17 mouse cellular contexts compared by ENCODE assay signal in the genomic region with DNA sequence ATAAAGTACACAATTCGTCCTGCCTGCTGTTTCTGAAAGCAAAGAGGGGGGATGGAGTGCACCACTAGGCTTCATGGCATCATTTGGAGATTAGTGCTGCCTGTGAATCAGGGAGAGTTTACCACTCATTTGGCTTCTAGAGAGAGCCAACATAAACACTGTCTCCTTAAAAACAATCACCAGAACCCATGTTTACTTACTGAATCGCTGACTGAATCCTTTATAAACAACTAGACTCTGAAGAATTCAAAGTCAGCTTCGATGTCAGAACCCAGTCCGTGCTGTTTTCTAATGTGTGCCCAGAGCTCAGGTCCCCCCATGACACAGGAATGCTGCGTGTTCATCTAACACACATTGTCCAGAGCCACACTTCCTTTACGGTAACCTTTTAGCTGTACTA.
DNase-seq lines count a peak whose midpoint lies in the region; ATAC-seq and TF ChIP-seq lines count a peak whose summit lies in the region.
"Had no signal": no experiment of that assay in that cellular context is flagged by ENCODE, and none has a peak within 500 bp of the region (broad histone marks: within the 10 kb centered on the region; RNA-seq: fewer than 3 reads in every experiment).

No protein-coding gene starts in this region.

- 34% methylated on average over 6 of the region's 6 CpGs for WGBS in intestine, embryonic 16.5 days
- WGBS in intestine, postnatal 0 days, result 36% methylated on average over 6 of the region's 6 CpGs
- WGBS in lung, embryonic 16.5 days, result 10% methylated on average over 6 of the region's 6 CpGs
- WGBS in stomach, embryonic 15.5 days, result 24% methylated on average over 6 of the region's 6 CpGs

- no peaks in the 10 kb centered on the region for H3K4me1 ChIP-seq in intestine, embryonic 16.5 days (ENCODE audit: control insufficient read depth, insufficient read depth, low read length)
- H3K4me1 ChIP-seq in intestine, postnatal 0 days (replicated peaks; ENCODE audit: control insufficient read depth, insufficient read depth, low read length), result no peaks in the 10 kb centered on the region
- H3K4me1 ChIP-seq in lung, embryonic 16.5 days (replicated peaks; ENCODE audit: control insufficient read depth, insufficient read depth, low read length), result peaks cover 11% of the 10 kb centered on the region
- peaks cover 8% of the 10 kb centered on the region; the same call in 1 of the 2 replicates for H3K4me1 ChIP-seq in stomach, embryonic 15.5 days
- H3K4me1 ChIP-seq: embryonic facial prominence, embryonic 10.5 days; forebrain, embryonic 13.5 days; heart, embryonic 12.5 days; hindbrain, embryonic 10.5 days had no signal

- H3K4me2 ChIP-seq in intestine, embryonic 16.5 days (ENCODE audit: low read depth, low read length), result no peak overlapping the region
- H3K4me2 ChIP-seq in intestine, postnatal 0 days (replicated peaks; ENCODE audit: low read depth), result no peak overlapping the region
- H3K4me2 ChIP-seq in lung, embryonic 16.5 days (ENCODE audit: low read depth, low read length), result peak overlapping the region; percentile 27; the same call in 1 of the 2 replicates
- no peak overlapping the region for H3K4me2 ChIP-seq in stomach, embryonic 15.5 days
- H3K4me2 ChIP-seq: forebrain, embryonic 13.5 days; heart, embryonic 12.5 days had no signal

- ATAC-seq in intestine, embryonic 16.5 days, result peak; percentile 64
- ATAC-seq in intestine, postnatal 0 days, result no peak
- ATAC-seq in lung, embryonic 16.5 days (ENCODE audit: low read depth), result peak; percentile 81
- no peak for ATAC-seq in stomach, embryonic 15.5 days (ENCODE audit: insufficient read depth, low FRiP score, low read depth)
- ATAC-seq: forebrain, embryonic 13.5 days; forebrain, postnatal 0 days had no signal

- H3K27ac ChIP-seq in intestine, embryonic 16.5 days (ENCODE audit: low read length), result peak overlapping the region; percentile 45
- no peak overlapping the region for H3K27ac ChIP-seq in intestine, postnatal 0 days (ENCODE audit: low read depth, low read length)
- peak overlapping the region; percentile 72 for H3K27ac ChIP-seq in lung, embryonic 16.5 days (ENCODE audit: low read length)
- H3K27ac ChIP-seq in stomach, embryonic 15.5 days, result peak overlapping the region; percentile 31; the same call in 1 of the 2 replicates
- H3K27ac ChIP-seq: embryonic facial prominence, embryonic 10.5 days; forebrain, embryonic 13.5 days; hindbrain, embryonic 10.5 days had no signal

- H3K27me3 ChIP-seq in intestine, embryonic 16.5 days (replicated peaks; ENCODE audit: control insufficient read depth, insufficient read depth, low read length), result no peaks in the 10 kb centered on the region
- H3K27me3 ChIP-seq in intestine, postnatal 0 days (replicated peaks; ENCODE audit: control insufficient read depth, insufficient read depth, low read length), result no peaks in the 10 kb centered on the region
- no peaks in the 10 kb centered on the region for H3K27me3 ChIP-seq in lung, embryonic 16.5 days (ENCODE audit: control insufficient read depth, insufficient read depth, low read depth, low read length)
- H3K27me3 ChIP-seq in stomach, embryonic 15.5 days (replicated peaks), result no peaks in the 10 kb centered on the region
- H3K27me3 ChIP-seq: forebrain, embryonic 13.5 days; heart, embryonic 12.5 days had no signal

- H3K4me3 ChIP-seq in intestine, embryonic 16.5 days (ENCODE audit: low read length), result no peak overlapping the region
- H3K4me3 ChIP-seq in intestine, postnatal 0 days (ENCODE audit: low read depth, low read length), result no peak overlapping the region
- no peak overlapping the region for H3K4me3 ChIP-seq in lung, embryonic 16.5 days (ENCODE audit: low read length)
- no peak overlapping the region for H3K4me3 ChIP-seq in stomach, embryonic 15.5 days (replicated peaks)
- H3K4me3 ChIP-seq: embryonic facial prominence, embryonic 10.5 days; forebrain, embryonic 13.5 days; heart, embryonic 12.5 days; hindbrain, embryonic 10.5 days had no signal

- TF ChIP-seq CTCF in intestine, postnatal 0 days (IDR thresholded peaks at IDR 0.05; ENCODE audit: low read depth), result no peak

- DNase-seq in lung, postnatal 25 days (ENCODE audit: low spot score), result peak; percentile 45
- DNase-seq in thymus, adult 18-20 months, result no peak
- DNase-seq in urinary bladder, postnatal 25 days (ENCODE audit: low spot score), result no peak
- DNase-seq in kidney, adult 8-10 months, result no peak
- DNase-seq: adrenal gland, postnatal 10 days; cerebellum, adult 18-20 months; cerebellum, postnatal 10 days; forebrain, postnatal 0 days; gastrocnemius, postnatal 14 days had no signal

- H3K9ac ChIP-seq in intestine, embryonic 16.5 days (ENCODE audit: low read depth, low read length), result no peak overlapping the region
- H3K9ac ChIP-seq in intestine, postnatal 0 days (ENCODE audit: low read depth, low read length), result no peak overlapping the region
- H3K9ac ChIP-seq in lung, embryonic 16.5 days (ENCODE audit: low read length), result no peak overlapping the region
- H3K9ac ChIP-seq in stomach, embryonic 15.5 days, result no peak overlapping the region
- H3K9ac ChIP-seq: forebrain, embryonic 13.5 days; forebrain, postnatal 0 days; heart, embryonic 12.5 days had no signal

- no peaks in the 10 kb centered on the region for H3K9me3 ChIP-seq in intestine, embryonic 16.5 days (ENCODE audit: control insufficient read depth, low read length)
- no peaks in the 10 kb centered on the region for H3K9me3 ChIP-seq in intestine, postnatal 0 days (ENCODE audit: control insufficient read depth)
- no peaks in the 10 kb centered on the region for H3K9me3 ChIP-seq in lung, embryonic 16.5 days (ENCODE audit: control insufficient read depth, low read length)
- no peaks in the 10 kb centered on the region for H3K9me3 ChIP-seq in stomach, embryonic 15.5 days
- H3K9me3 ChIP-seq: embryonic facial prominence, embryonic 10.5 days; forebrain, embryonic 13.5 days; heart, embryonic 12.5 days; hindbrain, embryonic 10.5 days had no signal

- no peaks in the 10 kb centered on the region for H3K36me3 ChIP-seq in intestine, embryonic 16.5 days (ENCODE audit: control insufficient read depth, insufficient read depth, low read length)
- no peaks in the 10 kb centered on the region for H3K36me3 ChIP-seq in intestine, postnatal 0 days (ENCODE audit: control insufficient read depth, insufficient read depth)
- H3K36me3 ChIP-seq in lung, embryonic 16.5 days (ENCODE audit: control insufficient read depth, insufficient read depth, low read length), result no peaks in the 10 kb centered on the region
- H3K36me3 ChIP-seq in stomach, embryonic 15.5 days, result no peaks in the 10 kb centered on the region
- H3K36me3 ChIP-seq: embryonic facial prominence, embryonic 10.5 days; heart, embryonic 12.5 days; hindbrain, embryonic 10.5 days had no signal

Comparison
In these comparisons a context has a peak if more than half of its experiments do, and no peak if none do; other contexts are left out.
1. ATAC-seq: peak in intestine, embryonic 16.5 days (single experiment) and lung, embryonic 16.5 days (single experiment); none in intestine, postnatal 0 days (single experiment) and stomach, embryonic 15.5 days (single experiment).